Mouse (Mus musculus) urinary bladder, postnatal 14 days (tissue): ENCODE results near the gene Pdcd6.

ENCODE experiments used
- DNase-seq: peaks from one replicate; pipeline ENCODE4 v3.0.0; 2021; ENCODE audit warnings: low spot score

Pdcd6 gene

DNA sequence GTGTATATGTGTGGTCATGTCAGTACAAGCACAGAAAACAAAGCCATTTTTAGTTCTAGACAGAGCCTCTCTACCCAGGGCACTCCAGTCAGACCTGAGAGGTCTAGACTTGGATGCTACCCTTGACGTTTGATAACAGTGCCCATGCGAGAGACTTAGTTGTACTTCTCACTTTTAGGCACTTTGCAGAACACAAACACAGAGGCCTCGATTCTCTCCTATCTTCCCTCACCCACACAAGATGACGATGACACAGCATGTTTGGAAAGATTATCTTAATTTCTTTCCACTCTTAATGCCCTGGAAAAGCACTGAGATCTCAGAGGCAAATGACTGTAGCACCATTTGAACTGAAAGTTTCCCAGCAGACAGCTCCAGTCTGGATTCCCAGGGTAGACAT lies 41.7 kb downstream of the Pdcd6 start:
- no peak for DNase-seq

DNA sequence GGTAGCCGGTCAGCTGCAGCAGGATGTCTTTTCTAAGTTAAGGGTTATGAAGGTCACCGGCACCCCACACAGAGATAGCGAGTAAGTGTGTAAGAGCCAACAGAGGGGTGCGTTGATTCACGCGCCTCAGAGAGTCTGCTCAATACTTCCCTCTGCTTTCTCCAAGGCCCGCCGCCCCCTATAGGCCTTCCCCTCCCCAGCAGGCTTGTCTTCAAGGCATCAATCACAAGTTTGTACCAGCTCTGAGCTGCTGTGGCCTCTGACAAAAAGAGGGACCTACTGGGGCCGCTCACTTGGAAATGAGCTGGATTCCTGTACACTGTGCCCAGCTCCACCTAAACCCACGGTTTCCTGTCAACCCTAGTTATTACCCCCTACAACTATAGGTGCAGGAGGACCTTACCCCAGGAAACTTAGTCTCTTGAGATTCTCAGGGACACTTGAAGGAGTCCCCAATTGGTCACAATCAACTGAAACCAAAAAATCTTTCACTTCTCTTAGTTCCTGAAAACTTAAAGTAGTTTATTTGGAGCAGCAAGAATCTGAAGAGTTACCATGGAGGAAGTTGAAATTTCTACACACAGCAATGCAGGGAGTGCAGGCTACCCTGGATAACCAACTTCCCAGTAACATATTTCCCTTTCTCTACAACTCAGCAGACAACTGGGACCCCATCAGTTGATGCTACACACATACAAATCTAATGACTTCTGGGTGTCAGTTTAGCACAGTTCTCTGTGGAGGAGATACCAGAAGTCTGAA lies 57.0 kb downstream of the Pdcd6 start:
- peak; percentile 32 for DNase-seq

- peak; percentile 79 for DNase-seq
Observed at GRCm38 (mm10) chr13:74259460-74260230, 57.7 kb downstream of the Pdcd6 start.
